Mouse (Mus musculus) thymus, adult 2 months (tissue): ENCODE measurements around the gene Bud13.

Experiments used
- CTCF ChIP-seq: fragments of 200-500 bp; IDR thresholded peaks from 2 replicates; pipeline ENCODE4 v1.5.1; 2012; ENCODE audit warnings: mild to moderate bottlenecking, control low read depth, low read length, moderate library complexity, borderline replicate concordance; ENCODE audit not compliant: control insufficient read depth, poor library complexity, insufficient read depth; ENCODE audit errors: extremely low read depth
- POLR2A ChIP-seq: fragments of 200-500 bp; IDR thresholded peaks from 2 replicates; pipeline ENCODE4 v1.6.1; 2012; ENCODE audit warnings: mild to moderate bottlenecking, low read length, control low read depth, moderate library complexity; ENCODE audit not compliant: control insufficient read depth, poor library complexity, insufficient read depth; ENCODE audit errors: extremely low read depth

DNA sequence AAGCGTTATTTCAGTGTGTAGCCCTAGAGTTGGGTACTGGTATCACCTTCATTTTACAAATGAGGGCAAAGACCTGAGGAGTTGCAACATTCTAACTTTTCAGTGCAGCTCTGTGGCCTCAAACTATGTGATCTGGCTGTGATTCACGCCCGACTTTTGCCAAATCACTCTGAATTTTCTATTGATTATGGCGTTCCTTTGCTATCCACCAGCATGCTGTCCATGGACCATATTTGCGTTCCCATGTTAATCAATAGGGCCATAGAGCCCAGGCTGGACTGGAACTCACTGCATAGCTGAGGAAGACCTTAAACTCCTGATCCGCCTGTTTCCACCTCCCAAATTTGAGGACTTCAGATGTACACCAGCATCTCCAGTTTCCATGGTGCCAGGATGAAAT is 23.7 kb upstream of the Bud13 start:
- TF ChIP-seq CTCF: no peak
- TF ChIP-seq POLR2A: no peak
